Comparison of ENCODE assay signal across 10 mouse cellular contexts in the genomic region with DNA sequence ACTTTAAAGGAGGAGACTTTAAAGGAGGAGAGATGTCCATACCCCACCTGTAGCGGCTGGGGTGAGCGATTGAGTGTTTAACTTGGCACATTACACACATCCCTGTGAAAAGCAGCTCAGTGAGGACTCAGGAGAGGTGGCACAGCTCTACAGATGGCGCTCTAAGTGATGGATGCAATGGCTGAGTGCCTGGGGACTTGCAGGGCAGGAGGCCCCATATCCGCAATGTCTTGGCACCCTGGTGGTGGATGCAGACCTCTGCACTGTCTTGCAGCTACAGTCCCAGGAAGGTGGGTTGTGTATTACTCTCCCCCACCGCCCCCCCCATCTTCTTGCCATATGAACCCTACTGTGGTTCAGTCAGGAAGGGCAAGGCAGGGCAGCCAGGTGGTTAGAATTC. TPM values are rescaled to one million over a fixed set of nuclear protein-coding genes. Genes with fewer than 3 reads are reported as not detected.
A peak's percentile ranks its signal among the peaks of the same experiment; 100 is the strongest.
DNase-seq lines count a peak whose midpoint lies in the region; ATAC-seq and TF ChIP-seq lines count a peak whose summit lies in the region.
"Had no signal": no experiment of that assay in that cellular context is flagged by ENCODE, and none has a peak within 500 bp of the region (broad histone marks: within the 10 kb centered on the region; RNA-seq: fewer than 3 reads in every experiment).

No protein-coding gene starts in this region.

- H3K4me1 ChIP-seq in intestine, postnatal 0 days (replicated peaks; ENCODE audit: control insufficient read depth, insufficient read depth, low read length): 0 out of 2 replicates have a peak, but pooled peaks cover 3% of the 10 kb centered on the region
- H3K4me1 ChIP-seq in intestine, embryonic 16.5 days (ENCODE audit: control insufficient read depth, insufficient read depth, low read length): peaks cover 7% of the 10 kb centered on the region
- H3K4me1 ChIP-seq in small intestine, adult 2 months (ENCODE audit: control insufficient read depth, insufficient read depth, insufficient read length, low read length): peaks cover 12% of the 10 kb centered on the region

- DNase-seq in NIH3T3 (ENCODE audit: low read depth): peak; percentile 22
- peak; percentile 41 for DNase-seq in kidney, postnatal 10 days
- DNase-seq in layer of hippocampus, postnatal 25 days (ENCODE audit: extremely low spot score in 1 of 2, low spot score in 1 of 2): no peak
- no peak for DNase-seq in cerebellum, postnatal 4 days (ENCODE audit: low spot score in 2 of 2)
- no peak for DNase-seq in heart, postnatal 25 days (ENCODE audit: low spot score)

- no peaks in the 10 kb centered on the region for H3K9me3 ChIP-seq in intestine, postnatal 0 days (ENCODE audit: control insufficient read depth)
- H3K9me3 ChIP-seq in intestine, embryonic 16.5 days (ENCODE audit: control insufficient read depth, low read length): no peaks in the 10 kb centered on the region
- H3K9me3 ChIP-seq: heart, embryonic 15.5 days had no signal

- 48% methylated on average over 5 of the region's 5 CpGs for WGBS in intestine, postnatal 0 days
- 39% methylated on average over 5 of the region's 5 CpGs for WGBS in intestine, embryonic 16.5 days
- 45% methylated on average over 5 of the region's 5 CpGs for WGBS in small intestine, adult 2 months

- H3K9ac ChIP-seq in intestine, postnatal 0 days (ENCODE audit: low read depth, low read length): no peak overlapping the region
- H3K9ac ChIP-seq in intestine, embryonic 16.5 days (ENCODE audit: low read depth, low read length): no peak overlapping the region
- H3K9ac ChIP-seq: heart, embryonic 15.5 days had no signal

- intact Hi-C loops in heart, postnatal 25 days (cut with DNase I): loop anchor here (10.0 kb wide), 1 partner anchor 1398 kb away; a partner anchor contains a TSS

- TF ChIP-seq CTCF in intestine, postnatal 0 days (IDR thresholded peaks at IDR 0.05; ENCODE audit: low read depth): peak; percentile 64
- peak; percentile 18; the same call in 1 of the 2 replicates for TF ChIP-seq CTCF in small intestine, adult 2 months (IDR thresholded peaks at IDR 0.05; ENCODE audit: extremely low read depth, insufficient read length, insufficient replicate concordance, low read depth, low read length)

- no peak overlapping the region for H3K27ac ChIP-seq in intestine, postnatal 0 days (ENCODE audit: low read depth, low read length)
- no peak overlapping the region for H3K27ac ChIP-seq in intestine, embryonic 16.5 days (ENCODE audit: low read length)
- no peak overlapping the region for H3K27ac ChIP-seq in small intestine, adult 2 months (ENCODE audit: insufficient read depth, low read depth, low read length)
- H3K27ac ChIP-seq: heart, embryonic 15.5 days had no signal

- ATAC-seq in intestine, postnatal 0 days: no peak
- no peak for ATAC-seq in intestine, embryonic 16.5 days

- no peak for TF ChIP-seq POLR2A in small intestine, adult 2 months (IDR thresholded peaks at IDR 0.05; ENCODE audit: low read depth, low read length)

- no peak overlapping the region for H3K4me2 ChIP-seq in intestine, postnatal 0 days (replicated peaks; ENCODE audit: low read depth)
- no peak overlapping the region for H3K4me2 ChIP-seq in intestine, embryonic 16.5 days (ENCODE audit: low read depth, low read length)
- H3K4me2 ChIP-seq: heart, embryonic 15.5 days had no signal

- peaks cover 27% of the 10 kb centered on the region for H3K36me3 ChIP-seq in intestine, postnatal 0 days (ENCODE audit: control insufficient read depth, insufficient read depth)
- H3K36me3 ChIP-seq in intestine, embryonic 16.5 days (ENCODE audit: control insufficient read depth, insufficient read depth, low read length): 0 out of 2 replicates have a peak, but pooled peaks cover 10% of the 10 kb centered on the region
- peaks cover 19% of the 10 kb centered on the region for H3K36me3 ChIP-seq in small intestine, adult 2 months (ENCODE audit: control insufficient read depth, insufficient read depth, low read length)

- no peak overlapping the region for H3K4me3 ChIP-seq in intestine, postnatal 0 days (ENCODE audit: low read depth, low read length)
- H3K4me3 ChIP-seq in intestine, embryonic 16.5 days (ENCODE audit: low read length): no peak overlapping the region
- H3K4me3 ChIP-seq in small intestine, adult 2 months (ENCODE audit: low read depth, low read length): no peak overlapping the region
- H3K4me3 ChIP-seq: heart, embryonic 15.5 days had no signal

- no peaks in the 10 kb centered on the region for H3K27me3 ChIP-seq in intestine, postnatal 0 days (replicated peaks; ENCODE audit: control insufficient read depth, insufficient read depth, low read length)
- H3K27me3 ChIP-seq in intestine, embryonic 16.5 days (replicated peaks; ENCODE audit: control insufficient read depth, insufficient read depth, low read length): no peaks in the 10 kb centered on the region
- H3K27me3 ChIP-seq in small intestine, adult 2 months (ENCODE audit: control insufficient read depth, insufficient read depth, low read length): no peaks in the 10 kb centered on the region
- H3K27me3 ChIP-seq: heart, embryonic 15.5 days had no signal

RNA-seq across cellular contexts. Expression of a gene that starts 5.4 kb away (rescaled TPM):
- polyA plus RNA-seq in intestine, postnatal 0 days (2015; fragmentation: Nextera tagmentation; extraction: Ambion mirVana): 48.5 and 49.3 TPM in 2 replicates
- polyA plus RNA-seq in intestine, embryonic 16.5 days (2015; fragmentation: Nextera tagmentation; extraction: Ambion mirVana): 6.8 and 8.5 TPM in 2 replicates
- 2.1 and 2.2 TPM in 2 replicates for polyA plus RNA-seq in small intestine, adult 2 months (2012; rRNA removed)
- 1 to 10 TPM in 1 of 2 experiments, under 1 TPM in 1; 0.87 to 1.1 TPM for total RNA-seq in layer of hippocampus, postnatal 25 days (2021)
- total RNA-seq in heart, postnatal 25 days (2021): under 1 TPM; 0.73 to 0.75 TPM
- total RNA-seq: monocyte, adult 5-6 weeks had no signal

RNA-seq across cellular contexts. Expression of a gene that starts 6.4 kb away (rescaled TPM):
- polyA plus RNA-seq in intestine, postnatal 0 days (2015; fragmentation: Nextera tagmentation; extraction: Ambion mirVana): 38.5 and 40.2 TPM in 2 replicates
- polyA plus RNA-seq in intestine, embryonic 16.5 days (2015; fragmentation: Nextera tagmentation; extraction: Ambion mirVana): 70.2 and 71.9 TPM in 2 replicates
- polyA plus RNA-seq in small intestine, adult 2 months (2012; rRNA removed): 32.0 and 34.0 TPM in 2 replicates
- total RNA-seq in layer of hippocampus, postnatal 25 days (2021): 100 to 1,000 TPM; 114 to 131 TPM
- total RNA-seq in heart, postnatal 25 days (2021): 10 to 100 TPM; 85.7 to 91.2 TPM

RNA-seq across cellular contexts. Expression of a gene that starts 13.3 kb away (rescaled TPM):
- 0.40 and 0.51 TPM in 2 replicates for polyA plus RNA-seq in intestine, postnatal 0 days (2015; fragmentation: Nextera tagmentation; extraction: Ambion mirVana)
- 0.32 TPM in 1 of 2 replicates, not detected in the other for polyA plus RNA-seq in intestine, embryonic 16.5 days (2015; fragmentation: Nextera tagmentation; extraction: Ambion mirVana)
- not detected in 2 replicates for polyA plus RNA-seq in small intestine, adult 2 months (2012; rRNA removed)
- total RNA-seq in layer of hippocampus, postnatal 25 days (2021): not detected
- total RNA-seq in heart, postnatal 25 days (2021): not detected
- total RNA-seq: monocyte, adult 5-6 weeks had no signal
- polyA plus RNA-seq: heart, embryonic 15.5 days had no signal

RNA-seq across cellular contexts. Expression of a gene that starts 37.1 kb away (rescaled TPM):
- polyA plus RNA-seq in intestine, postnatal 0 days (2015; fragmentation: Nextera tagmentation; extraction: Ambion mirVana): 1.2 and 2.2 TPM in 2 replicates
- 4.0 and 4.5 TPM in 2 replicates for polyA plus RNA-seq in intestine, embryonic 16.5 days (2015; fragmentation: Nextera tagmentation; extraction: Ambion mirVana)
- polyA plus RNA-seq in small intestine, adult 2 months (2012; rRNA removed): 0.28 and 0.39 TPM in 2 replicates
- total RNA-seq in layer of hippocampus, postnatal 25 days (2021): 100 to 1,000 TPM; 329 to 404 TPM
- total RNA-seq in heart, postnatal 25 days (2021): 100 to 1,000 TPM; 117 to 160 TPM
- total RNA-seq: monocyte, adult 5-6 weeks had no signal

RNA-seq across cellular contexts. Expression of a gene that starts 39.8 kb away (rescaled TPM):
- 16.4 and 18.7 TPM in 2 replicates for polyA plus RNA-seq in intestine, postnatal 0 days (2015; fragmentation: Nextera tagmentation; extraction: Ambion mirVana)
- polyA plus RNA-seq in intestine, embryonic 16.5 days (2015; fragmentation: Nextera tagmentation; extraction: Ambion mirVana): 28.4 and 34.1 TPM in 2 replicates
- 8.2 and 13.7 TPM in 2 replicates for polyA plus RNA-seq in small intestine, adult 2 months (2012; rRNA removed)
- total RNA-seq in layer of hippocampus, postnatal 25 days (2021): 10 to 100 TPM in 1 of 2 experiments, 1 to 10 TPM in 1; 9.5 to 10.5 TPM
- total RNA-seq in heart, postnatal 25 days (2021): 10 to 100 TPM; 15.4 to 17.3 TPM

Comparison
In these comparisons a context has a peak if more than half of its experiments do, and no peak if none do; other contexts are left out.
1. DNase-seq: peak in NIH3T3 (single experiment) and kidney, postnatal 10 days (single experiment); none in layer of hippocampus, postnatal 25 days (0 of 2), cerebellum, postnatal 4 days (0 of 2) and heart, postnatal 25 days (single experiment).